Mouse (Mus musculus): ENCODE data around the gene Cpa4.

- TF ChIP-seq CTCF (IDR thresholded peaks at IDR 0.05) (no peak), EP300 (IDR thresholded peaks at IDR 0.05) (no peak)
Measured at GRCm38 (mm10) chr6:30600033-30600432, 31.9 kb downstream of the Cpa4 start.
